Mouse (Mus musculus): ENCODE results near the gene Etl4. TPM values are rescaled to one million over a fixed set of nuclear protein-coding genes. Genes with fewer than 3 reads are reported as not detected.

Gene Etl4
- total and polyA plus RNA-seq, 2 experiments from 2014 or later, result 6.4 to 14.8 TPM

- Histone ChIP-seq H3K4me1 (ENCODE audit: insufficient read depth, low read length) (no peaks in the 10 kb centered on the region), H3K4me2 (ENCODE audit: low read depth, low read length) (no peak overlapping the region), H3K27me3 (ENCODE audit: insufficient read depth, low read length) (no peaks in the 10 kb centered on the region), H3K36me3 (ENCODE audit: insufficient read depth, low read length) (no peaks in the 10 kb centered on the region), H3K9ac (replicated peaks; ENCODE audit: low read length) (no peak overlapping the region), H3K27ac (no peak overlapping the region), H3K4me3 (ENCODE audit: low read length) (no peak overlapping the region), H3K9me3 (ENCODE audit: low read length) (no peaks in the 10 kb centered on the region)
- TF ChIP-seq CTCF (IDR thresholded peaks at IDR 0.05; ENCODE audit: low read depth), result no peak
- WGBS, result 77% methylated on average over 8 of the region's 8 CpGs
- no peak for ATAC-seq
- DNase-seq (ENCODE audit: low spot score), result no peak
Observed at GRCm38 (mm10) chr2:20801236-20801890, 891.8 kb downstream of the Etl4 start.

DNA sequence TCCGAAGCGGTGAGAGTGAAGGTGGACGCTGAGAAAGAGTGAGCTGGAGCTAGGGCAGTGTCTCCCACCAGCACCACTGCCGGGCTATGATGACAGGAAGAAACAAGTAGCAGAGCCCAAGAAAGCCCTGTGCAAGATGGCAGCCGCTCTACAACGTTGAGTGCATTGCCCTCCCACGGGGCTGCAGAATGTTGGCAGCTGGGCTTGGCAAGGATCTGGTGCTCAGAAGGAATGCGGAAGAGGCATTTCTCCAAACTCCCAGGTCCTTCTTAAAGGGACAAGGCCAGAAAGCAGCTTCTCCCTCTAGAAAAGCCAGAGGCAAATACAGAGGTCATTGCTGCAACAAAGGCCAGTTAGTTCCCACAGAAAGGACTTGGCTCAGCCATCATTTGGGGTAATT, 901.9 kb downstream of the Etl4 start:
- 63% methylated on average over 8 of the region's 8 CpGs for WGBS
- no peaks in the 10 kb centered on the region for H3K36me3 ChIP-seq (ENCODE audit: insufficient read depth, low read length)
- no peak overlapping the region for H3K4me2 ChIP-seq (ENCODE audit: low read depth, low read length)
- no peak overlapping the region for H3K9ac ChIP-seq (replicated peaks; ENCODE audit: low read length)
- no peak overlapping the region for H3K27ac ChIP-seq
- ATAC-seq, result peak; percentile 47; the same call in 1 of the 2 replicates
- no peak overlapping the region for H3K4me3 ChIP-seq (ENCODE audit: low read length)
- DNase-seq (ENCODE audit: low spot score), result peak; percentile 51
- peaks cover 5% of the 10 kb centered on the region; the same call in 1 of the 2 replicates for H3K4me1 ChIP-seq (ENCODE audit: insufficient read depth, low read length)
- TF ChIP-seq CTCF (IDR thresholded peaks at IDR 0.05; ENCODE audit: low read depth), result no peak
- no peaks in the 10 kb centered on the region for H3K27me3 ChIP-seq (ENCODE audit: insufficient read depth, low read length)
- H3K9me3 ChIP-seq (ENCODE audit: low read length), result peaks cover 4% of the 10 kb centered on the region; the same call in 1 of the 2 replicates

- no peak for DNase-seq (ENCODE audit: low spot score)
- no peak overlapping the region for H3K4me2 ChIP-seq (ENCODE audit: low read depth, low read length)
- WGBS, result 91% methylated on average over 2 of the region's 2 CpGs
- ATAC-seq, result no peak
- peak; percentile 45; the same call in 1 of the 2 replicates for TF ChIP-seq CTCF (IDR thresholded peaks at IDR 0.05; ENCODE audit: low read depth)
- no peak overlapping the region for H3K4me3 ChIP-seq (ENCODE audit: low read length)
- H3K9me3 ChIP-seq (ENCODE audit: low read length), result peaks cover 4% of the 10 kb centered on the region; the same call in 1 of the 2 replicates
- H3K9ac ChIP-seq (replicated peaks; ENCODE audit: low read length), result no peak overlapping the region
- no peaks in the 10 kb centered on the region for H3K36me3 ChIP-seq (ENCODE audit: insufficient read depth, low read length)
- peaks cover 5% of the 10 kb centered on the region; the same call in 1 of the 2 replicates for H3K4me1 ChIP-seq (ENCODE audit: insufficient read depth, low read length)
- no peak overlapping the region for H3K27ac ChIP-seq
- H3K27me3 ChIP-seq (ENCODE audit: insufficient read depth, low read length), result no peaks in the 10 kb centered on the region
Observed at GRCm38 (mm10) chr2:20813986-20814385, 904.4 kb downstream of the Etl4 start.

- 85% methylated on average over 7 of the region's 7 CpGs for WGBS
- Histone ChIP-seq H3K4me2 (ENCODE audit: low read depth, low read length) (no peak overlapping the region), H3K4me1 (ENCODE audit: insufficient read depth, low read length) (no peaks in the 10 kb centered on the region), H3K9me3 (ENCODE audit: low read length) (peaks cover 4% of the 10 kb centered on the region; the same call in 1 of the 2 replicates), H3K4me3 (ENCODE audit: low read length) (no peak overlapping the region), H3K9ac (replicated peaks; ENCODE audit: low read length) (no peak overlapping the region), H3K36me3 (ENCODE audit: insufficient read depth, low read length) (no peaks in the 10 kb centered on the region), H3K27me3 (ENCODE audit: insufficient read depth, low read length) (no peaks in the 10 kb centered on the region), H3K27ac (no peak overlapping the region)
- no peak for DNase-seq (ENCODE audit: low spot score)
- ATAC-seq, result no peak
- TF ChIP-seq CTCF (IDR thresholded peaks at IDR 0.05; ENCODE audit: low read depth), result no peak
Observed at GRCm38 (mm10) chr2:20818226-20818625, 908.6 kb downstream of the Etl4 start.

DNA sequence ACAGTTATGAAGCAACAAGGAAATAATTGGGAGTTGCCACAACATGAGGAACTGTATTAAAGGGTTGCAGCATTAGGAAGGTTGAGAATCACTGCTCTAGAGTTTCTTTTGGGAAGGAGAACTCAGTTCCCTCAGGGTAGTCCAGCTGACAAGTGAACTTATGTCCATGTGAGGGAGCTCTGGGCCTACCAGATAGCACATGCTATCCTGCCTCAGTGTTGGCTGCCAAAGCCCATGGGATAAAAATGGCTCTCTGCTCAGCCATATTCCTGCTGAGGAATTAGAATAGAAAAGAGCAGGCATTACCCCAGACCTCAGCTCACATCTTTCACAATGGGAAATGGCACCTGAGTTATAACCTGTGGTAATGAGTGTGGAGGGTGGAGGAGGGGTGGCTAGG, 916.7 kb downstream of the Etl4 start:
- ATAC-seq (no peak), DNase-seq (ENCODE audit: low spot score) (no peak)
- TF ChIP-seq CTCF (IDR thresholded peaks at IDR 0.05; ENCODE audit: low read depth), result no peak
- H3K4me2 ChIP-seq (ENCODE audit: low read depth, low read length), result no peak overlapping the region
- H3K27ac ChIP-seq, result no peak overlapping the region
- H3K36me3 ChIP-seq (ENCODE audit: insufficient read depth, low read length), result no peaks in the 10 kb centered on the region
- no peaks in the 10 kb centered on the region for H3K27me3 ChIP-seq (ENCODE audit: insufficient read depth, low read length)
- no peak overlapping the region for H3K4me3 ChIP-seq (ENCODE audit: low read length)
- no peak overlapping the region for H3K9ac ChIP-seq (replicated peaks; ENCODE audit: low read length)
- H3K4me1 ChIP-seq (ENCODE audit: insufficient read depth, low read length), result no peaks in the 10 kb centered on the region
- no peaks in the 10 kb centered on the region for H3K9me3 ChIP-seq (ENCODE audit: low read length)

DNA sequence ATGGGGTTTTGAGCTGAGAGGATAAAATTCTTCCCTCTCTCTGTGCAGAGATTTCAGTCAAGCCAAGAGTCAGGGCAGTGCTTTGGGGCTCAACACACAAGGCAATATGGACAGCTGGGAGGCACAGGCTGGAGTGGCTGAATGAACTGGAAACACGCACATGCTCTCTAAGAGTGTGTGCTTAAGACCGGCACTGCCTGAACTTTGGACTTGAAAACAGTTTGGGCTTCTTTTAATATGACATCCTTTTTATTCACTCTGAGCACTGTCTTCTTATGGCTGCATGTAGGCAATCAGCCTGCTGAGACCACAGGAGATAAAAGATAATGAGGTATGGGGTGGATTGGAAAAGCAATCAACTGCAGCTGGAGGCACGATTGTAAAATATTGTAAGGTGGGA, 921.3 kb downstream of the Etl4 start:
- ATAC-seq (no peak; the same call in 1 of the 2 replicates), DNase-seq (ENCODE audit: low spot score) (no peak)
- no peak for TF ChIP-seq CTCF (IDR thresholded peaks at IDR 0.05; ENCODE audit: low read depth)
- Histone ChIP-seq H3K9me3 (ENCODE audit: low read length) (no peaks in the 10 kb centered on the region), H3K36me3 (ENCODE audit: insufficient read depth, low read length) (no peaks in the 10 kb centered on the region), H3K4me2 (ENCODE audit: low read depth, low read length) (no peak overlapping the region), H3K4me3 (ENCODE audit: low read length) (no peak overlapping the region), H3K9ac (replicated peaks; ENCODE audit: low read length) (no peak overlapping the region), H3K4me1 (ENCODE audit: insufficient read depth, low read length) (no peaks in the 10 kb centered on the region), H3K27me3 (ENCODE audit: insufficient read depth, low read length) (no peaks in the 10 kb centered on the region), H3K27ac (no peak overlapping the region)
- WGBS, result 66% methylated on average over 3 of the region's 3 CpGs
